Mouse (Mus musculus) liver, adult 2 months (tissue): Measurements from ENCODE around the gene Vamp3.

Source experiments
- CTCF ChIP-seq: fragments of 200-500 bp; IDR thresholded peaks from 2 replicates; pipeline ENCODE4 v1.5.1; 2011; ENCODE audit warnings: low read depth, low read length, control low read depth
- POLR2A ChIP-seq: fragments of 200-500 bp; IDR thresholded peaks from 2 replicates; pipeline ENCODE4 v1.6.1; 2011; ENCODE audit warnings: low read length, control low read depth; ENCODE audit not compliant: insufficient read depth; ENCODE audit errors: extremely low read depth

DNA sequence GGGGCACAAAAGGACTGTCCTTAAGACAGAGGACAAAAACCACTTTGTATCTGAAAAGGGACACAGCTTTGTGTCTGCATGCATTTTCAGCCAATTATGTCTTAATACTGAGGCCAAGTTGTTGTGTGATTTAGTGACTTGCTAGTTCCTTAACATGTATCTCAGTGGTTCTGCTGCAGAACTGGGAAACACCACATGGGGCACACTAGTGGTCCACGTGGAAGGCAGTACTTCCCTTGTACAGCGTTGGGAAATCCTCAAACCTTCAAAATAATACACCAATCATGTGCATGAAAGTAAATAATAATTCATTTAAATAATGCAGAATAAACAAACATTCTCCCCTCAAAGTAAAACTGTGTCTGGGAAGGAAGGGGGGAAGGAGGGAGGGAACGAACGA is 11.0 kb upstream of the Vamp3 start:
- TF ChIP-seq POLR2A (no peak), CTCF (no peak)
